Mouse (Mus musculus): ENCODE data around the gene Trpm4. TPM values are rescaled to one million over a fixed set of nuclear protein-coding genes. Genes with fewer than 3 reads are reported as not detected.
"Not testable (repeated sequence)": the region's sequence is repeated elsewhere in the genome, so short reads cannot be mapped to it uniquely, and the experiment has no call there.

Trpm4 gene
- total RNA-seq (2021): 10 to 100 TPM; 19.0 to 26.5 TPM
- long read RNA-seq, experiment 1, full-length matches to known transcripts: 1 of 22 reads
- long read RNA-seq, experiment 1, partial matches to known transcripts: 4 of 22 reads
- long read RNA-seq, experiment 1, other reads (novel, unspliced or antisense): 17 of 22 reads
- long read RNA-seq, experiment 2, full-length matches to known transcripts: 2 of 20 reads
- long read RNA-seq, experiment 2, partial matches to known transcripts: 5 of 20 reads
- long read RNA-seq, experiment 2, other reads (novel, unspliced or antisense): 13 of 20 reads

DNA sequence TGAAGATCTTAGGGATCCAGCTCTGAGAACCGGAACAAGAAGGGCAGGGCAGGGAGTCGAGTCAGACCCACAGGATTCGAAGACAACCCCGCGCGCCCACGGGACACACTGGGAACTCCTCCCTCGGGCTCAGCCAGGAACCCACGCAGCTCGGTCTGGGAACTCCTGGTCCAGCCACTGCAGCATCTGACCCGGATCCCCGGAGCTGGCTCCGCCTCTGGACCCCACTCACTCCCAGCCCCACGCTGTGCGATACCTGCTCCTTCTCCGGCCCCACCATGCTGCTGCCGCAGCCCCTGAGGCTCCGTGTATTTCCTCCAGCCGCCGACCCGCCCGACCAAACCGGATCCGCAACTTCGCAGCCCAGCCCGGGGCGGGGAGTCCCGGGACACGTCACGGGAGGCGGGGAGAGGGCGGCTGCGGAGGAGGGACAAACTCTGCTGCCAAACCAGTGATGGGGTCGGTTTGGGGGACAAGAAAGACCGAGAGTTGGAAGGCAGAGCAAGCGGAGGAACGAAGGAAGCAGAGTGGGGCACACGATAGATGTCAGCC is at the start of gene Trpm4:
Trpm4 (minus strand) TSS at position 350 of the 552 bp plus-strand sequence.
- DNase-seq (ENCODE audit: low spot score in 2 of 2): peak; percentile 72 to 78

DNA sequence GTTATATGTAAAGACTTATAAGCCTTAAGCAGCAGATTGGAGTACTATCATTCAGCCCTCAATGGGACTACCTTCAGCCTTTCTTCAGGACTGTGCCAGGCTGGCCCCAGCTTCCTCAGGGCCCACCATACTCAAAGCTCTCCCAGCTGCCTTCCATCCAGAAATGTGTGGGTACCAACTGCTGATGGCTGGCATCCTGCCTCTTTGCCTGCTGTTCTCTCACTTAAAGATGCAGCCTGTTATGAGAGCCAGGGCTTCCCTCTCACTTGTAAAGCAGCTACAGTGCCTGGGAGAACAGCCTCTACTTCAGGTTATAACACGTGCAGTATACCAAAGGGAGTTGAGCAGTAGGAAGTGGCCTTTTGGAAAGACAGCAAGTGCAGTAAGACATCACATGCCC is 42.5 kb upstream of the Trpm4 start:
- DNase-seq (ENCODE audit: low spot score in 2 of 2): no peak

DNA sequence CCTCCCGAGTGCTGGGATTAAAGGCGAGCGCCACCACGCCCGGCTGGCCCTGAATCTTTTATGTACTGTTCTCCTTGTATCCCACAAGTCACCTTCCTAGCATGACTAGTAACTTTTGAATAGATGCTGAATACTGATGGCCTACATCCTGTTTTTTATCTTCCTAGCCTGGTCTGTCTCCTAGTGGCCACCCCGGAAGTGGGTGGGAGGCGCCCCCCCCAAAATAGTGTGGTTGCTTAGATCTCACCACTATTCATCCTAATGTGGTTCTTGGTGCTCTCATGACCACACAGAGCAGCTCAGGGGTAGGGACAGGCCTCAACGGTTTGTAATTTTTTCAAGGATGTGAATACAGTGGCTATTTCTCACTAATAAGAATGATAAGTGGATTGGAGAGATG is 41.0 kb upstream of the Trpm4 start:
- no peak for DNase-seq (ENCODE audit: low spot score in 2 of 2)

DNA sequence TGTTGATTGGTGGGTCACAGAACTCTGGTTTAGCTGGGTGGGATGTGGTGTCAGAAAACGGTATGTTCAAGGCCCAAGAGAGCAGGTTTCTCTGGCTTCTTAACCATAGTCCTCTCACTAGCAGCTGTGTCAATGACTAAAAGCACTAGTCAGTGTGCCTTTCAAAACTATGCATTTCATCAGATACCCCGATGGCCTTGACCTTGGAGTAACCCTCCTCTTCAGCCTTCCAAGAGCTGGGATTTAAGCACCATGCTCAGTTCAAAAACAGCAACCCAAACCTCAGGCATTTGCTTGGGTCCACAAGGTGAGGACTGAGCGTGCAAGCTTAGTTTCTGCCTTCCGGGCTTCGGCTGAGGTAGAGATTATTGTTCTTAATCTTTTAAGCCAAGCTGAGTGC is 38.8 kb upstream of the Trpm4 start:
- DNase-seq (ENCODE audit: low spot score in 2 of 2): no peak

DNA sequence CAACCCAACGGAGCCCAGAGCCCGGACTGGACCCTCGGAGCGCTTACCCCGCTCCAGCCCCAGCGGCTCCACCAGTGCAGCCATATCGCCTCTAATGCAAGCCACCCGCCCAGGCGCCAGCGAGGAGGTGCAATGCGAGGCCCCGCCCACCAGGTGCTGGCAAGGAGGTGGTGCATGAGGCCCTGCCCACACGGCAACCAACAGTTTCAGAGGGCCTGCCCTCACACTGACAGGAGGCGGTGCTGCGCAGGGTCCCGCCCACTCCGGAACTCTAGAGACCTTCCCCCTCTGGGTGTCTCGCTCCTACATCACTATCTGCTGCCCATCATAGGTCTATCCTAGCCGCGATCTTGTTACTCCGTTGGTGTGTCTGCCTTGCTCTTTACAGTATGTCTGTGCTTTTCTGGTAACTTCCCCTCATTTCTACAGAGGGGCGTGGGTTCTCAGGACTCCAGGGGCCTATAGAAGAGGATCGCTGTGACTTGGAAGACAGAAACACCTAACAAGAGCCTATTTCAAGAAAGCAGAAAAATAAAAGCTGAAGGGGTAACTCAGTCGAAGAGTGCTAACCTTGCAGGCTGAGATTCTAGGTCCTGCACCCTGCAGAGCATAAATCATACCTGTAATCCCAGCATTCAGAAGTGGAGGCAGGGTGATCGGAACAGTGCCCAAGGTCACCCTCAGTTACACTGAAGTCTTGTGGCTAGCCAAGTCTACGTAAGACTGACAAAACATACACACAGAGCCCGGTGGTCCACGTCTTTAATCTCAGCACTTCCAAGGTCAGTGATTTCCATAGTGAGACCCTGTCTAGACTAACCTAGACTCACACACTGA is 37.1 kb upstream of the Trpm4 start, which contains the start of gene Lin7b:
Lin7b (minus strand) TSS at position 109 of the 837 bp plus-strand sequence.
- DNase-seq (ENCODE audit: low spot score in 2 of 2): peak; percentile 91 to 94

DNA sequence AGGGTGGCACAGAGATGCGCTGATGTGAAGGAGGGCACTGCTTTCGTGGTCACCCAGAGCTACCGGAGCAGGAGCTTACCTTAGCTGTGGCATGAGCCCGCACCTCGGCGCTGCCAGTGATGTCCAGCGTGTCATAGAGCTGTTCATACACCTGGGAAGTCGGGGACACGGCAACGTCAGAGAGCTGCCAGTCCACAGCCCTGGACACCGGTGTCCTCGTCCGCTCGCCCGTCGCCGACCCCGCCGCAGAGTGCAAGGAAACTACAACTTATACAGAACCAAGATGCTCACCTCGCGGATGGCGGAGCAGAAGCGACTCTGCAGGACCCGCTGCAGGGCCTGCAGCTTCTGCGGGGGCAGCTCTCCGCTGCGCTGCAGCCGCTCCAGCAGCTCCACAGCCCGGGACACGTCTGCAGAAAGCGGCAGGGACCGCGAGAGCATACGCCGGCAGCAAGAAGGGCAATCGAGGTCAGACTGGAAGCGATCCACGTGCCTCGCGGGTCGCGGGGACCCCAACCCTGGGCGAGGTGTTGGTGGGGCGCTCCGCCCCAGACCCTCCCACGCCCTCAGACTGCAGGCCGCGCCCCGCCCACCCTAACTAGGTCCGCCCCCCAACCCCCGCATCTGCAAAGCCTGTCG is 36.4 kb upstream of the Trpm4 start:
- DNase-seq (ENCODE audit: low spot score in 2 of 2): no peak

DNA sequence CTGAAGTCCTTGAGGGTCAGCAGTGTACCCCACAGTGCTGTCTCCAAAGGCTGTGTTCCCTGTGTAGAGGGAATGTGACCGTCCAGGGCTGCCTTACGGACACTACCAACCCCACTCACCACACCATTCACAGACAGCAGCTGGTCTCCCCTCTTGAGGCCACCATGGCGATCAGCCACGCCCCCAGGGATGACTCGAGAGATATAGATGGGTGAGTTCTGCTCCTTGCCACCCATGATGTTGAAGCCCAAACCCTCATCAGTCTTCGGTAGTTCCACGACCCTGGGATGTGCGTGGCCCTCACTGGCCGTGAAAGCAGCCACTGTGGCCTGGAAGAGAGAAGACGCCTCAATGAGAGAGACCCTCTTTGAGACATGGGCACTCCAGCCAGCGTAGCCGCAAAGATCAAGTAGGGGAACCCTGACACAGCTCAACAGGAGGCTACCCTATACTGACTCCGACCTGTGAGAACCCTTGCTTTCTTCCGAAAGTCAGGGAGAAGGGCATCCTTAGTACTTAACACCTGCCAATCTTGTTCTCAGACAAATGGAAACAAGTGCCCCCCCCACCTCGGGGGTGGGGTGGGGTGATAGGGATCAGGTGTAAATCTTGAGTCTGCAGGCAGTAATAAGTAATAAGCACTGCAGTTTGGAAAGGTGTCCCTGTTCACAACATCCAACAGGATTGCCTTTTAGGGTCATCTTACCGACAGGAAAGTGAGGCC is 35.6 kb upstream of the Trpm4 start:
- no peak for DNase-seq (ENCODE audit: low spot score in 2 of 2)

DNA sequence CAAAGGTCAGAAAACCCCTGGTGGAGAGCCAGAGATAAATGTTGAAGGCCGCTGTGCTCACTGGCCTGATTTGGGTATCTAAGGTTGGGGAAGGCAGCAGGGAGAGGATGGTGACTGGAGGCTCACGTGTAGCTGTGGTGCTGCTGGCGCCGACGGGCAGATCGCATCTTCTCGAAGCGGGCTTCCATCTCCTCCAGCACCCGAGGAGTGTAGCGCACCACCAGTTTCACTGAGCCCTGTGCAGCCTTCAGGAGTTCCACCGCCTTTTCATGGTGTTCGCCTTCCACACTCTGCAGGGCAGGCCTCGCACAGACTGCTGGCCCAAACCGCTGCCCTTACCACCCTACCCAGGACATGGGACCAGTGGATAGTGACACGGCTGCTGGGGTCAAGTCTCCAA is 34.6 kb upstream of the Trpm4 start:
- DNase-seq (ENCODE audit: low spot score in 2 of 2): no peak

DNA sequence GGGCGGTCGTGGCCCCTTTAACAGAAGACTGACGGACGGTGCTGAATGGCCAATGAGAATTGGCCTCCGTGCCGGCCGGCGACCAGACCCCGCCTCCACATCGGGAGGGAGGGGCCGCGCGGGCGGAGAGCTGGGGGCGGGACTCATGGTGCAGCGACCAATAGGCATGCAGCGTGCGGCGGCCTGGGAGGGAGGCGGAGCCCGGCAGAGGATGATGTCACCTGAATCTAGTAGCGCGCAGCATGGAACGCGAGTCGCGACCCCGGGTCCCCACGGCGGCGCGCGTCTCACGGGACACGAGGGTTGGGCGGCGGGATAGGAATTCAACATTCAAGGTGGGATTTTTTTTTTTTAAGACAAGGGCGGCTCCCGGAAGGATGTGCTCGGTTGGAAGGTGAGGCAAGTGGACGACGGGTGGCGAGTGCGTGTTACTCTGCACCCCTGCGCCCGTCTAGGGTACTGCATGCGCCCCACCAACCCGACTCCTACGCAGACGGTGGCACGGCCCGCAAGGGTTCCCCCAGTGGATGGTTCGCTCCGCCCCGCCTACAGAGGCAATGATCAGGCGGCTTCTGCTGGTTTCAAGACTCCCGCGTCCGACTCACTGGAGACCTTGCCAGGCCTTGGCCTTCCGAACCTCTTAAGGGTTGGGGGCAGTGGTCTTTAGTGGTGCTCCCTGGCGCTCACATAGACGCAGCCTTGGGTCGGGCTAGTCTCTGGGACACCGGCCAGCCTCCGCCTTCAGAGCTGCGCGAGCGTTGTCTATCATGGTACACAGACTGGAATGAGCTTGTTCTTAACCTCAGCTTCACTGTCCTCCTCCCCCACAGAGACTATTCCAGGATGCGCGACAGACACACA is 33.7 kb upstream of the Trpm4 start:
- DNase-seq (ENCODE audit: low spot score in 2 of 2): peak; percentile 98

DNA sequence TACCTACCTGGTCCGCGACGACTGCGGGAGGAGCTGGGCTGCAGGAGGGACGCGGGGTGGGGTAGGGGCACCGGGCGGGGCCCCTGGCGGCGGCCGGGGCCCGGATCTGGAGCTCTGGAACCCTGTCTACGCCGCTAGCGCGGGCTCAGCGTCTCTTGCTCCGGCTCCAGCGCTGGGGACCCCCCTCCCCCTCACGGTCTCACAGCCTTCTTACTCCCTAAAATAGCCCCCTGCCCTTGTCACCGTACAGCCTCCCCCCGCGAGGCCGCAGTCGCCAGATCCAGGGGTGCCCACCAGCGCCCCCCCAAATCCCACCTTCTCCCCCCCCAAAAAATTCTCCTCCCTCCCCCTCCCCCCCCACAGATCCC is 33.1 kb upstream of the Trpm4 start, which contains the start of gene Ppfia3:
Ppfia3 (minus strand) TSS at position 368 of the 368 bp plus-strand sequence.
- DNase-seq (ENCODE audit: low spot score in 2 of 2): peak in 1 of 2 experiments; percentile 36

DNA sequence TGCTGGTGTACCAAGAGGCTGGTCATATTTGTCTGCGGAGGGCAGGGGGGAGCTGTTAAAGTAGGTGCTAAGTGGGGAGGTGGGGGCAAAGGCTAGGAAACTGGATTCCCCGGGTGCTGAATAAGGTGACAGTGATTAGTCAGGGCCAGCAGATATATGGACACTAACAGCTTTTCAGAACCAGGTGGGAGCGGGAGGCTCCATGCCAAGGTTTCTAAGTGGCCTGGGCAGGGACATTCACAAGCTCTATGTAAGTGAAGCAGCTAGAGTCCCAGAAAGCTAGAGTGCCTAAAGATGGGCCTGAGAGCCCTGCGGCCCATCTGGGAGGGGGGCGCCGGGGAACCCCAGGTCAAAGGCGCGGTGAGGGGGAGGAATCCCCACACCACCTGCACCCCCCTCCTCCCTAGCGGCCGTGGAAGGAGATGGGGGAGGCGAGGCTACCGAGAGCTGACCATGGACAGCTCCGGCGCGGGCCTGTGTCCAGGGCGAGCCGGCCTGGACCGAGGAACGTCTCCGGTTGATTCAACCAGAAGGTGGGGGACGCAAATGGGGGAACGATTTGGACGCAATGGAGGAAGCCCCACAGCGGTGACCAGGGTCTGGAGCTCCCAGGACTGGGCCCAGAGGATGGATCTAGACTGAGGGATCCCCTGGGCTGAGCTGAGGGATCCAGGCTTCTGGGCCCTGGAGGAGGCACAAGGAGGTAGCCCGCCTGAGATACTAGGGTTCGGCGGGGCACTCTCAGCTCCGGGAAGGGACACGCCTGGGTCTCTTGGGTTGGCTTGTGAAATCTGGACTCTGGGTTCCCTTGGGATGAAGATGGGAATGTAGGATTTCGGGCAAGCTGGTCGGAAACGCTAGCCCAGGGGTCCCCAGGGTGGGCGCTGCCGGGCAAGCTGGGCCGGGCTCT is 32.4 kb upstream of the Trpm4 start:
- no peak for DNase-seq (ENCODE audit: low spot score in 2 of 2)

DNA sequence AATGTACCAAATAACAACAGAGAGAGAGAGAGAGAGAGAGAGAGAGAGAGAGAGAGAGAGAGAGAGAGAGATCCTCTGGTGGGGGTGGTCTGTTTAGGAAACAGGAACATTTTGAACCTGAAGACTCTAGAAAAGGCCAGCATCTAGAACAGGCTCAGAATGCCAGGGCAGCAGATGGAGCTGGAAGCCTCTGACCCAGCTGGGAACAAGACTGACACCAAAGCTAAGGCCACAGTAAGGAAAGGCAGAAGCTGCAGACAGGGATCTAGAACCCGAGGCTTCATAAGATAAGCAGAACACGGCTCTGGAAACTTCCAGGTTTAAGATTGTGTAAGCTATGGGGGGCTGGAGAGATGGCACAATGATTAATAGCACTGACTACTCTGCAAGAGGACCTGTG is 30.4 kb upstream of the Trpm4 start:
- no peak for DNase-seq (ENCODE audit: low spot score in 2 of 2)

DNA sequence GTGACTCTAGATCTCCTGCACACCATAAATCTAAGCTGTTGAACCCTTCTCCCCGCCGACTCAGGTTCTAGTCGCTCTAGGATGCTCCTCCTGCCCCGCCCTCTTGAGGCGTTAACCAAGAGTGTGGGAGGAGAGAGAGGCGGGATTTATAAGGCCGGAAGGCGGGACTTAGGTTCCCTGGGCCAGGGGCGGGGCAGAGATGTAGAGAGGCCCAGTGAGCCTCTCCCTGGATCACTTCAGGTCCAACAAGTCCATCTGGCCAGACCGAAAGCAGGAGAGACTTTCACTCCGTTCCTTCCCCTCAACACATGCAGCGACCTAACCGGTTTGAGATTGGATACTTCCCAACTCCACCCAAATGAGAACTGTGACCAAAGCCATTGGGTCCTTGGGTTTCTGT is 29.2 kb upstream of the Trpm4 start:
- no peak for DNase-seq (ENCODE audit: low spot score in 2 of 2)

DNA sequence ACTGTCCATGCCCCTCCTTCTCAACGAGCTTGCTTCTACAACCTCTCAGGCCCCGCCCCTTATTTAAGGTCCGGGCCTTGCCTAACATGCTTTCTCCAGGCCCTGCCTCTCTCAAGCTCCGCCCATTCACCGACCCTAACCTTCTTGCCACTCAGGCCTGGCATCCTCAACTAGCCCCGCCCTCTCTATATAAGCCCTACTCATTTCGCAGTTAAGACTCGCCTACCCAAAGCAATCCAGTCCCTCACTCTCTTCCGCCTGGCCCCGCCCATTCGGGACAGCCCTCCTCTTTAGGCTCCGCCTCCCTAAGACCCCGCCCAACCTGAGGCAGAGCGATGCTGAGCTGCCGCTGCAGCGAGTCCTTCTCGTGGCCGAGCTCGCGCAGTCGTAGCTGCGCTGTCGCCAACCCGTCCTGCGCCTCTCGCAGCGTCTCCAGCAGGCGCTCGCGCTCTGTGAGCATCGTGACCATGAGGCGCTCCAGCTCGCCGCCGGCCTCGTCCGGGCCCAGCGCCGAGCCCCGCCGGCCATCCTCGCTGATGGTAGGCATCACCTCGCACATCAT is 27.7 kb upstream of the Trpm4 start:
- peak; percentile 78 to 86 for DNase-seq (ENCODE audit: low spot score in 2 of 2)

DNA sequence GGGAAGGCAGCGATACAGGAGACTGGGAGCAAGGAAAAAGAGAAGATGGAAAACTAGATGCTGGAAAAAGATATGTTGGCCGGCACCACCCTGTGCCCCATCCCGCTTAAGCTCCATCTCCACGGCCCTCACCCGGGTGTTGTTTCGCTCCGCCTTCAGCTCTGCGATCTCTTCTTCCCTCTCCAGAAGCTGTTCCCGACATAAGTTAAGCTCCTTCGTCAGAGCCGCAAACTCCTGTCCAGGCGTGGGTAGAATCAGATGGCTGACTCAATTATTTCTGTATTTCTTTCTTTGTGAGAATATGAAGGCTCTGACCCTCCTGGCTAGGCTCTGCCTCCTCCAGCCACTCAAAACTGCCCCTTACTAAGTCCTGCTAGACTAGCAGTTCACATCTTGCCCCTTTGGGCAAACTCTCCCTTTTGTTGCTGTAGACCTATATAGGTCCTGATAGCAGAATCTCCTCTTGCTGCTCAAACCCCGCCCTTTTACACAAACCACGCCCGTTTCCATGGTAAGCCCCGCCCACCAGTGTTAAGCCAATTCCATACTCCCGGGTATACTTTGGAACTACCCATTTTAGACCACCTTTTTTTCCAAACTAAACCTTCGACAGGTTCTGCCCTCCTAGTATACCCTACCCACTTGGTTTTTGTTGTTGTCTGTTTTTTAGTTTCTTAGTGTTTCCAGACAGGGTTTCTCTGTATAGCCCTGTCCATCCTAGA is 27.0 kb upstream of the Trpm4 start:
- no peak for DNase-seq (ENCODE audit: low spot score in 2 of 2)

DNA sequence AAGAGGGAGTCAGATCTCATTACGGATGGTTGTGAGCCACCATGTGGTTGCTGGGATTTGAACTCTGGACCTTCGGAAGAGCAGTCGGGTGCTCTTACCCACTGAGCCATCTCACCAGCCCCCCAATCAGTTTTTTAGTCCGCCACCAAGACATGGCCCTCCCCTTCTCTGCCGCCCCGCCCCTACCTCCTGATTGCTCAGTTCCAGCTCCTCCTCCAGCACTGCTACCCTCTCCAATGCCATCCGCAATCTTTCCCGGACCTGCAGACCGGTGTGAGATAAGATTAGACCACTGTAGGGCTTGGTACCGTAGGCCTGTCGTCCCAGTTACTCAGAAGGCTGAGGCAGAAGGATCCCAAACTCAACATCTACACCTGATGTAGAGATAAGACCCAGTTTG is 25.5 kb upstream of the Trpm4 start:
- DNase-seq (ENCODE audit: low spot score in 2 of 2): not testable (repeated sequence)

DNA sequence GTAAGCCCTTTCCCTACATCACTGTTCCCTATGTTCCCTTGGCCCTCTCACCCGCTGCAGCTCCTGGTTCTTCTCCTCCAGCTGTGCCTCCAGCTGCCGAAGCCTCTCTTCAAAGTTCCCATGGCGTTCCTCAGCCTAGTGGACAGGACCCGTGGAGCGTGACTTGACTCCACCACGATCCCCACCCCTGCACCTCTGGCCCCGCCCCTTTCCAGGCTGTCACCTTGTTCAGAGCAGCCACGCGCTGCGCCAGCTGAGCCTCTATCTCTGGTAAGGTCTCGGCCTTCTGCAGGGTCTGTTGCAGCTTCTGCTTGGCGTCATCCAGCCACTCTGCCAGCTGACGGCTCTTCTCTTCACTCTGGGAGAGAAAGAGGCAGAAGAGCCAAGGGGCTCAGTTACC is 22.5 kb upstream of the Trpm4 start:
- DNase-seq (ENCODE audit: low spot score in 2 of 2): no peak
